Mouse (Mus musculus): Measurements from ENCODE around the gene Ccdc7a.
"Not testable (repeated sequence)": the region's sequence is repeated elsewhere in the genome, so short reads cannot be mapped to it uniquely, and the experiment has no call there.

Ccdc7a gene

DNA sequence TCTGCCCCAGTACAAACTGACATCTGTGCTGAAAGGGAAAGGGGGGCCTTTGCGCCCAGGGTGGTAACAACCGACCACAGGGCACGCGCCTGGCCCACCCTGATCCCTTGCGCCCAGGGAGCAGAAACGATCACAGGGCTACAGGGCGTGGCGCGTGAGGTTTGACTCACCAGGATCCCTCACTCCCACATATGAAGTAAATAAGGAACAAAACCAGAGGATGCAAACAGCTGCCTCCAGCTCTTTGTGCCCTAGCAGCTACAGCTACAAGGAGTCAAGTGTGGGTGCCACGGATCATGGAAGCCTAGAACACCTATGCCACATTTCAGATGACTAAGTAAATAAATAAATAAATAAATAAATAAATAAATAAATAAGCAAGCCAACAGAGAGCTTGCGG lies at the start of gene Ccdc7a:
Gene Ccdc7a, minus strand, starts transcription at position 101 of the 400 bp plus-strand sequence.
- not testable (repeated sequence) for DNase-seq

DNA sequence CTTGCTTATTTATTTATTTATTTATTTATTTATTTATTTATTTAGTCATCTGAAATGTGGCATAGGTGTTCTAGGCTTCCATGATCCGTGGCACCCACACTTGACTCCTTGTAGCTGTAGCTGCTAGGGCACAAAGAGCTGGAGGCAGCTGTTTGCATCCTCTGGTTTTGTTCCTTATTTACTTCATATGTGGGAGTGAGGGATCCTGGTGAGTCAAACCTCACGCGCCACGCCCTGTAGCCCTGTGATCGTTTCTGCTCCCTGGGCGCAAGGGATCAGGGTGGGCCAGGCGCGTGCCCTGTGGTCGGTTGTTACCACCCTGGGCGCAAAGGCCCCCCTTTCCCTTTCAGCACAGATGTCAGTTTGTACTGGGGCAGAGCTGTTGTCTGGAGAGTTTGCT lies 1.5 kb upstream of the Ccdc7a start, which contains the start of gene Ccdc7b:
Gene Ccdc7b, plus strand, starts transcription at position 301 of the 400 bp plus-strand sequence.
- not testable (repeated sequence) for DNase-seq

DNA sequence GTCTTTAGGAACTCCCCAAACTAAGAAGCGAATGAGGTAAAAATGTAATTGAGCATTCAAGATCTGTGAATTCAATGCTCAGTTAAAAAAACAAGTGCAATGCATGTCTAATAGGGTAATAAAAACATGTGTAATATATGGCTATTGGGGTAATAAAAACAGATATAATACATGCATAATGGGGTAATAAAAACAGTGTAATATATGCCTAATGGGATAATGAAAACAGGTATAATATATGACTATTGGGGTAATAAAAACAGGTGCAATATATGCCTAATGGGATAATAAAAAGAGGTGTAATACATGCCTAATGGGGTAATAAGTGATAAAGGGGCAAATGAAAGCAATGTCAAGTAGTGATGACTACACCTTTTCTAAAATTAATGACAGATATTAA lies 73.9 kb downstream of the Ccdc7a start:
- no peak for DNase-seq

DNA sequence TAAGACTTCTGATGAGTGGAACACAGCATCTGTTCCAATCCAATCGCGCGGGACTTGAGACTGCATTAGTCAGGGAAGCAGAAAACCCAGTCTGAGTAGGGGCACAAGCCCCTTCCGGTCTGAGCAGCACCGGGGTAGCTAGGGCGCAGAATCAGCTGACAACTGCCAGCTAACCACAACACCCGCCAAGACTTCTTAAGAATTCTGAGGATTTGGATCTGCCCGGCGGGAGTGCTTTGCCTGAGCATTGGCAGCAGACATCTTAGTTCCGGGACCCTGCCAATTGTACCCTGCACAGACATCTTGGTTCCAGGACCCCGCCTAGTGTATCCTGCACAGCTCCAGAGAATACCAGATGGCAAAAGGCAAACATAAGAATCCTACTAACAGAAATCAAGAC lies 116.4 kb downstream of the Ccdc7a start:
- DNase-seq = not testable (repeated sequence)

DNA sequence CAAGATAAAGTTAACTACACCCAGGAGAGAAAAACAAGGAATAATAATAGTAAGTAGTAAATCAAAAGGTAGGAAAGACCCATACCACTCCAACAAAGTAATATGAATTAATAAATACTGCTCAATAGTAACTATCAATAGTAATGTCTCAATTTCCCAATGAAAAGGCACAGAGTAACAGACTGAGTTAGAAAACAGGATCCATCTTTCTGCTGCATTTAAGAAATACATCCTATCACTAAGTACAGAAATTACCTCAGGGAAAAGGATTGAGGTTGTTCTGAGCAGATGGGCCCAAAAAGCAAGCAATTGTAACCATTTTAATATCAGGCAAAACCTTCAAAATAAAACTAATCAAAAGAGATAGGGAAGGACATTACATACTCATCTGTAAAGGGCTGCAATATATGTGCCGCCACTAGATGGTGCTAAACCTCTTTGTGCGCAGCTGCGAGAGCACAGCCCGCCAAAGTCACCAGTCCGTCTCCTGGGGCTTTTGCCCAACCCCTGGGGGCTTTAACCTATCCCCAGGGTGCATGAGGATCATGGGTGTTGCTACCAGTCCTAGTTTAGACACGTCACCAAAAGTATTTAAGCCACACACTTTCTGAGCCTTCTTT lies 124.2 kb downstream of the Ccdc7a start:
- DNase-seq = peak; percentile 65 to 70

DNA sequence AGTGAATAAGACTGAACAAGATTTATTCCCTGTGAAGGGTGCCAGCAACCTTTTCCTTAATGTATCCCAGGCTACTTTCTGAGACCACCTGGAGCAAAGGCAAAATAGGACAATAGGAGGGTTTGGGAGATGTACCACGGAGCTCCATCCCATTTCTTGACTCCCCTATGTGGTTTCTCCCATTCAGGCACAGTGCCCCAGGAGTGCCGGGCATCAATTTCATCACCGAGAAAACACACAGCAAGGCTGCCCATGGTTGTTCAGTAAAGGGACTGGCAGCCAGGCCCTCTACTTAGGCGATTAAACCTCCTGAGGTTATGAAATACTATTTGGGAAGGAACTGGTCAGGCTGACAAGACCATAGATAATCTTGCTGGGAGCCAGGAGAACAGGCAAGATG lies 131.9 kb downstream of the Ccdc7a start:
- DNase-seq = no peak

DNA sequence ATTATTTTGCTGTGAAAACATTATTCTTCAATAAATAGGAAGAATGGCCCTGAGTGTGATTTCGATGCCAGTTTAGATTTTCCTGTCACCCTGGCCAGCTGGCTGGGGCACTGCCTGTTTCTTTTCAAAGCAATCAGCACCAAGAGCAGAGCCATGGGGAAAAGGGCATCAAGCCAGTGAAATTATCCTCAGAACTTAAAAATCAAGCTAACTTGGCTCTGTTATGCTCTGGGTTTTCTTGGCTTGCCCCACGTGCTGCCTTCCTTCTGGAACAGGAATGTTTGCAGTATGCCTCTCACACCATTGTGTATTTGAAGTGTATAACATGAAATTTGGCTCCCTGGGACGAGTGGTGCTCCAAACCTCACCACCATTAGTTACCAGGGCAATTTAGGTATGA lies 182.6 kb downstream of the Ccdc7a start:
- DNase-seq = no peak

DNA sequence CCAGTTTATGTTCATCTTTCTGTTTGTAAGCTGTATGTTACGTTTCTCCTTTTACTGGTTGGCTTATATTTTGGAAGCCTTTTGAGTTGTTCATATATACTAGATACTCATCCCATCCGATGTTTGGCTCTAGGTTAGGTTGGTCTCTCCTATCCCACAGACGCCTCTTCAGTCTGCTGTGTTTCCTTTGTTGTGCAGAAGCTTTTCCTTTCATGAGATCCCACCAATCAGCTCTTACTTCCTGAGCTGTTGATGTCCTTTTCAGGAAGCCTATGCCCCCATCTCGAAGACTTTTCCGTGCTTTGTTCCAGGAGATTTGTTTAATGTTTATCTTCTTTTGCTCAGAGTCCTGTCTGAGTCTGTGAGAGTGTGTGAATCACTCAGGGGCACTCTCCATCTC lies 221.6 kb downstream of the Ccdc7a start:
- no peak for DNase-seq

DNA sequence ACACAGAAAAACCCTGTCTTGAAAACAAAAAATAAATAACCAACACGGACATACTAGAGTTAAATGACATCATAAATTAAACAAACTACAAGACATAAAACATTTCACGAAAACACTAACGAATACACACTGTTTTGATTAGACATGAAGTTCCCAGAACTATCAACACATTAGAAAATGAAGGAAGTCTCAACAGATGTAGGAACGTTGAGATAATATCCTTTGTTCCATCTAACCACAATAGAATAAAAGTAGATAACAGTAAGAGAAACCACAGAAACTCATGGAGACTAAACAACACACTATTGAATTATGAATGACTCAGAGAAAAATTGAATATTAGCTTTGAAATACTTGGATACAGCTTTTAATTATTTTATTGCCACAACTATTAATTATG lies 252.8 kb downstream of the Ccdc7a start:
- DNase-seq = no peak

DNA sequence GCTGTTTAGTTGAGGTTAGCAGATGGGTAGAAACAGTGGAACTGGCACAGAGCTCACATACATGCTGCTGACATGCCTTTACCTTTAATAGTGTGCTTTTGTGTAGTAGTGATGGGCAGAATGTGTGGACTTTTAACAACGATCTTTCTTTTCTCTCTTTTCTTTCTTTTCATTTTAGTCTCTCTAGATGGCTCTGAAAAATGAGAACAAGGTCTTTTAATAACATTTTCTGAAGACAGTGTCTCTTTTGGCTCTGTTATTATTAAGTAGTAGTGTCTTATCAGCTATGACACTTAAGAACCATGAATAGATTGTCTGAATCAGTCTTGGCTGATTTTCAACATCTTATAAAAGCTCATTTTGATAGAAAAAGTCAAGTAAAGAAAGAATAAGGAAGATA lies 266.7 kb downstream of the Ccdc7a start, which contains the start of gene Gm3952:
Gene Gm3952, minus strand, starts transcription at position 101 of the 400 bp plus-strand sequence.
- DNase-seq = no peak

DNA sequence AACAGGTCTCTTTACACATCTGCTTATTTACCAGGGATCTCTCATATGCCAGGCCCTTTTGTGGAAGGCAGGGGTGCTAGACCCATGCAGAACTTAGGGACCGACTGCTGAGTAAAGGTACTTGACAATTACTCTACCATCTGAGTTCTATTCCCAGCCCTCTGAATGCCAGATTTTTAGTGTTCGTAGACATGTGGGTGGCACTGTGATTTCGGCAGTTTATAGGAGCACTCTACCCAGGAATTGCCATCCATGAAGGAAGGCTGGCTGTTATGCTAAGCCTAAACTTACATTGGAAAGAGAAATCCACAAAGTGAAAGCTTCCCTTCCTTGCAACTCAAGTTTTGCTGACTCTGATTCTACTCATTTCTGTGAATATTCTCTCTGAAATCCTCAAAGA lies 329.6 kb downstream of the Ccdc7a start:
- DNase-seq = no peak

DNA sequence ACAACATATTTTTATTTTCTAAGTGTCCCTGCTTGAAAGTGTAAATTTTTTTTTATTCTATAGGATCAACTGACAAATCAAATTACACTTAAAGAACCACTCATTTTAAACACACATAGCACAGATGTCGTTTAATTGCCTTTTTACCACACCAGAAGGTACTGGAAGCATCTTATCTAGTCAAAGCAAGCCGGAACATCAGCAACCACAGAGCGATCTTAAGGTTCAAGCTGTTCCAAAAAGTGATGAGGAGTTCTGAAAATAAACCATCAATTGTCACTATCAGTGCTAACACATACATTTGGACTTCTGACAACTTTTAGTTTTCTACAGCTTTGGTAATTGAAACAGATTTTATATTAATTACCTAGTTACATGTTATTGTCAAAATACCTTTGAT lies 331.2 kb downstream of the Ccdc7a start:
- DNase-seq = no peak

DNA sequence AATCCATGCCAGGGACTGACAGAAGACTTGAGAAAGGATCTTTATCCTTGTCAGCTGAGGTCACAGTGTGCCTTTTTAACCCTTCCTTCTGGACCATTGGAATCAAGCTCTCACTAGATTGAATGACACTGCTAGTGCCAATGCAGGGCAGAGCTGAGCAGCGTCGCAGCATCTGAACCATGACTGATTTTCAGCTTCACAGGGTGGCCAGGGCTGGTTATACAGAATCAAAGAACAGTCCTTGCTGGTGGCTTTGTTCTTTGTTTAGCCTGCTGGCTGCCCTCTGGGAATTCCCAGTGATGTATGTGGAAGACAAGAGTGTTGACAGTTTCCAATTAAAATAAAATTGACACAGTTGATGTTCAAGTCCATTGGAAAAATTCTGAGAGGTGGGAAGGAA lies 333.1 kb downstream of the Ccdc7a start:
- DNase-seq = peak in 1 of 2 experiments; percentile 3

DNA sequence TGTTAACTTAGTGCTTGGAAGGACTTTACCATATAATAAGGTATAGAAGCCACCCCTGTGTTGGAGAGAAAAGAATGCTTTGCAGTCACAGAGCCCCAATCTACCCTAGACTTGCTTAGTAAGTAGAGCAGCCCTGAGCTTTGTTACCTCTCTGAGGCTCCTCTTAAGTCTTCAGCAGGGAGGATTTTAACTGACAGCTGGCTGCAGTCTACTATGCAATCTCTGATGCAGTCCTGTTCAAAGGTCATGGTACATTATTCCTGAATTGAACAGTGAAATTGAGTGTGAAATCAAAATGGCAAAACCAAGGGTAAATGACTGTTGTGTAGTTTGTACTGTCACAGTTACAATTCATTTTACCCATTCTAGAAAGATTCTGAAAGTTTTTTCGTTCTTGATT lies 338.1 kb downstream of the Ccdc7a start:
- no peak for DNase-seq

DNA sequence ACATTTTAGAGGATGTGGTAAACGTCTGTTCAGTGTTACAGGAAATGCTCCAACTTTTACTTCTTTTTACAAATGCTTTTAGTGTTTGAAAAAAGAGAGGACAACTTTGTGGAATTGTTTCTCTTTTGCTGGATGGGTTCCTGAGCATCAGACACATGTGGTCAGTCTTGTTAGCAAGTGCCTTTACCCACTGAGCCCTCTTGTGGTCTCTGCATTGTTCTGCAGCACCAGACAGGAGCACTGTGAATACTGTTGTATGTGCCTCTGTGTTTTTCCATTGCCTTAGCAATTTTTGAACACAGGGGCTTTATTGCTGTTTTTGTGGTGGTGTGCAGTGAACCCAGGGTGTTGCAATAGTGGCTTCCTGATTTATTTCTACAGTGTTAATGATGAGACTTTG lies 340.5 kb downstream of the Ccdc7a start:
- DNase-seq = peak; percentile 31 to 51

DNA sequence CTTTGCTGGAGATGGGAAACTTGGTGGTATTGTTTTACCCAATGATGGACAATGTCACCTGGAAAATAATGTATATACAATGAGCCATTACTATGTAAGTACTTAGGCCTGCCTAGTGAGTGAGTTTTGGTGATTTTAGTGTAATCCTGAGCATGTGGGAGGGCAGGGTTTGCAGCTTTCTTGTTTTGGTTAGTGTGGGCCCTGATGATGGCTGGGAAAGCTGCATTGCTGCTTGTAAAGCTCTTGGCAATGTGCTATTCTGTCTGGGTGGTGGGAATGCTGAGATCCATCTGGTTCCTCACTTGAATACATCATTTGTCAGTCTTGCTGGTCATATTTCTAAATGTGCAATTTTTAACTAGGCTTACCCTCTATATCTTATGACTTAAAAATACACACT lies 349.1 kb downstream of the Ccdc7a start:
- no peak for DNase-seq

DNA sequence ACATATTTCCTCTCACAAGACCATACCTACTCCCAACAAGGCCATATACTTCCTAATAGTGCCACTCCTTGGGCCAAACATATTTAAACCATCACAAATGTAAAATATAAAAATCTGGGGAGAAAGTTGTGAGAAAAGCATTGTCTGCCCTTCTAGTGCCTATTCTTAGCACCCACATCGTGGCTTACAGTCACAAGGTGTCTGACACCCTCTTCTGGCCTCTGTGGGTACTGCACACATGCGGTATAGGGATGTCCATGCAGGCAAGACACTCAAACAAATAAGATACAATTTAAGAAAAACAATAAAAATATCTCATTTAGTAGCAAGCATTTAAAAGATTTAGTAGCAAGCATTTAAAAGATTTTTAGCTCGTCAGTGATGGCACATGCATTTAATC lies 356.1 kb downstream of the Ccdc7a start:
- DNase-seq = peak; percentile 91 to 92

DNA sequence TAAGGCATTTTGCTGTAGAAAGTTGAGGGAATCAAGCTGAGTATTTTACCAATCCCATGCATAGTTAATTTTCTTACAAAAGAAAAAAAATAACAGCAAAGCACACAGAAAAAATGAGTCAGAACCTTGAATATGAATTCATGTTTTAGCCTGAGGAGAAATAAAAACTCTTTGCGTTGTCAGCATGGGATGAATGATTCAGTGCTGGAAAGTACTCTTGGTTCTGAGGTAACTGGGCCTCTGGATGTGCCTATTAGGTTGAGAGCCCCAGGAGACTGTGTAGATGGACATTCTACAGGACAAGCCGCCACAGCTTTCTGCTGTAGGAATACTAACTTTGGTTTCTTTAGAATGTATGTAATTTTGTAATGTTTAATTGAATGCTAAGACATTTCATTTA lies 360.5 kb downstream of the Ccdc7a start:
- DNase-seq = no peak

DNA sequence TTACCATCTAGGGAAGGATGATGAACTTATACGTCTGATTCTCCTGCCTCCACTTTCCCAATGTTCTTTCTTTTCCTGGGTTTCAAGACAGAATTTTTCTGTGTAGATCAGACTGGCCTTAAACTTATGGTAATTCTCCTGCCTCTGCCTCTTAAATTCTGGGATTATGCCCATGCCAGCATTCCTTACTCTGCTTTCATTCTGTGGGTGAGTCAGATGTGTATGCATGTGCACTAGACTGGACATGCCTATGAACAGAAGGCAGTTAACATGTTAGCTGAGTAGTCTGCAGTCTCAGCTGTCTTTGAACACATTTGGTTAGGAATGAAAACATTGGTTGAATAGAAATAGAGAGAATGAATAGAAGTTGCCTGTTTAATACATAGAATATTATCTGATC lies 360.9 kb downstream of the Ccdc7a start:
- DNase-seq = no peak

DNA sequence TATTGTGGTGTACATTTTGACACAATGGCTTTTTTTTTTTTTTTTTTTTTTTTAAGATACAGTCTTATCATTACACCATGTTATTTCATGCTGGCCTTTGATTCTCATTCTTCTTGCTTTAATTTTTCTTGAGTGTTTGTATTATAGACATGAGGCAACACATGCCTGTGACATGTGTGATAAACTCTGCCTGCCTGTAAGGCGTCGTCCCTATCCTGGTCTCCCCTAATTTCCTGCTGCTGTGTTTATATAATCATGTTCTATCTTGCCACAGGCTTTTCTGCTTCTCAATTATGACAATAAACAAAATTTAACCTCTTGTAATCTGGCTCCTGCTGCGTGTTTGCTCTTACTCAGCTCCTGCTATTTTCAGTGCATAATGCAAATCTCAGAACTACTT lies 367.4 kb downstream of the Ccdc7a start:
- DNase-seq = no peak

DNA sequence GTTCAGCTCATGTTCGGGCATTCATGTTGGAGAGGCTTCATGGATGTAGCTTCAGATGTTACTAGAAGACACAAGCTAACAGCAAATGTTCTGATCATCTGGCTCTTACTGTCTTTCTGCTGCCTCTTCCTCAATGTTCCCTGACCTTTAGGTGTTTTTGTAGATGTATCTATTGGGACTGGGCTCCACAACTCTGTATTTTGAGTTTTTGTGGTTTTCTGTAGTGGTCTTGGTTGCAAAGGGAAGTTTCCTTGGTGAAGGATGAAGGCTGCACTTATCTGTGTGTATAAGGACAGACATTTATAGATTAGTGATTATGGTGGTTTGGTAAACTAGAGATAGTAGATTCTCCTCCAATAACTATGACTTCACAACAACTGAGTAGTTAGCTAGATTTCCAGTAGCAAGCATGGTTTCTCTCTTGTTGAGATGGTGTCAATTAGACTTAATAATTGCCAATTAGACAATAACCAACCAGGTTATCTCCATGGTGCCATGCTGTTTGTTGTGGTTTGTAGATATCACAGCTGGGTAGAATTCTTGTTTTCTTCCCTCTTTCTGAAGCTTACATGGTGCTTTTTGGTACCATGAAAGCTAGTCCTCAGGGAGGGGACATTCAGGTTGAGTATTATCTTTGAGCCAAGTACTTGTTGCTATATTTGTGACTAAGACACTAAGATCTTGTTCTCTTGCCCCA lies 368.5 kb downstream of the Ccdc7a start:
- no peak for DNase-seq

DNA sequence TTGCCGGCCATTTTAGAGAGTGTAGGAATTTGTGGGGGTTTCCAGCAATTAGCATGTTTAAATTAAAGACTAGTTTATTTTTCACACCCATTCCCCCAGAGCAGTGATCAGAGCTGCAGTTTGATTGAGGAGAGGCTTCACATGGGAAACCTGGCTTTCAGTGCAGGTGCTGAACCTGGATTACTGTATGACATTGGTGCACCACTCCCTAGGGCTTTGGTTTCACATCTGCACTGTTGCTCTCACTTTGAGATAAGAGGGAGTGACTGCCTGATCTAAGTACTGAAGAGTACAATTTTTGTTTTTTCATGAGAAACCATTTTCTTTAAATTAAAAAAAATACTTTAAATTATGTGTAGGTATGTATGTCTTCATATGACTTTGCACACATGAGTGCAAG lies 375.3 kb downstream of the Ccdc7a start:
- DNase-seq = no peak

DNA sequence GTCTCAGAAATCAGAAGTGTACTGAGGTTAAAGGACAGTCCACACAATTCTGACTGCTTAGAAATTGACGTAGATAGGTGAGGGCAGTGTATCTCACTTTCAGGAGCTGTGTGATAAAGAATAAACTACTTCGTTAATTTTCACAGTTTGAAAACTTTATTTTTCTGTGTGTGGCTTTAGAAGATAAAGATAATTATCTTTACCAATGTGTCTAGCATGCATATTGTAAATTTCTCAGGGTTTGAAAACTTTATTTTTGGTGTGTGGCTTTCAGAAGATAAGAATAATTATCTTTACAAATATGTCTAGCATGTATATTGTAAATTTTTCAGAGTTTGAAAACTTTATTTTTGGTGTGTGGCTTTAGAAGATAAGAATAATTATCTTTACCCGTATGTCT lies 376.6 kb downstream of the Ccdc7a start:
- no peak for DNase-seq

DNA sequence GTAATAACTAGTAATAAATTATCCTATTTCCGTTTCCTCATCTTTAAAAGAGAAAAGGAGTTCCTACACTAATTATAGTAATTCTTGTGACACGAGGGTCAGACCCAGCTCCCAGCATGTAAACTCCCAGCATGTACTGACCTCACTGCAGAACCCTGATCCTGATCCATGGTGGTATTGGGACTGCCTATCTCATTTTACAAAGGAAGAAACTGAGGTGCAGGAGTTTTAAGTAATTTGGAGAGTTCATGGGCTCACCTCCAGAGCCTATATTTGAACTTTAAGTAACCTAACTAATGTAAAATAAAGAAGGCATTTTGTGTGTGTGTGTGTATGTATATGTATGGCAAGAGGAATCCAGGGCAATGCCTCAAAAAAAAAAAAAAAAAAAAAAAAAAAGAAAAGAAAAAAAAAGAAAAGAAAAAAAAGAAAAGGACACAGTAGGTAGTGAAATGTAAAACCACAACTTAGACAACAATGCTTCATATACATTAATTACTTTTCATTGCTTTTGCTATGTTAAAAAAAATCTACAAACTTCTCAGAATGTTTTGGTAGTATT lies 378.8 kb downstream of the Ccdc7a start:
- DNase-seq = no peak

All from kidney, postnatal 4 days (tissue).